Mouse (Mus musculus) urinary bladder, postnatal 25 days (tissue): ENCODE data around the gene N4bp2l2.
"Not testable (repeated sequence)": the region's sequence is repeated elsewhere in the genome, so short reads cannot be mapped to it uniquely, and the experiment has no call there.

Source experiments
- DNase-seq: peaks from one replicate; pipeline ENCODE4 v3.0.0; 2022; ENCODE audit warnings: low spot score

The N4bp2l2 gene

DNA sequence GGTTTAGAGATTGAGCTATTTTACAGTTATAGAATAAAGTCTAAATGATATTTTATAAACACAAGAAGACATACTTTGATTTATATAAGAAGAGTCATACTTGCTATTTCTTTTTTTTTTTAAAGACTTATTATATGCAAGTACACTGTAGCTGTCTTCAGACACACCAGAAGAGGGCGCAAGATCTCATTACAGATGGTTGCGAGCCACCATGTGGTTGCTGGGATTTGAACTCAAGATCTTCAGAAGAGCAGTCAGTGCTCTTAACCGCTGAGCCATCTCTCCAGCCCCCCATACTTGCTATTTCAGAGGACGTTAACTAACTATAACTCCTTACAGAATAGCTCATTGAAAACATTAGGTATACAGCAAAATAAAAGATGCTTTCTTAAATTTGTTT is 22.6 kb downstream of the N4bp2l2 start:
- not testable (repeated sequence) for DNase-seq

DNA sequence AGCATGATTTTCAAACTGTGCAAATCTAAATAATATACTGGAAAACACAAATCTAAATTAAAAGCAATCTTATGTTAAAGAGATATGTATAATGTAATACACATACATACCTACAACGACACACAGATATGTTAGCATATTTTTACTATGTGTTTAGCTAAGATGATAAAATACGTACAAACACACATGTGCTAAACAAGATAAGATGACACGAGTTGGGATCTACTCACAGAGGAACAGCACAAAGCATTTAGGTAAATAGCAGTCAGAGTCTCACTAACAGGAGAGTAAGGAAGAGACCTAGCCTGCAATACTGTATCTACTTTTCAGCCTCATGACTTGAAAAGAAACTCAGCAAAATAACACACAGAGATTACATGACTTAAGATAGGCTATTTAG is 24.5 kb downstream of the N4bp2l2 start:
- DNase-seq = no peak

DNA sequence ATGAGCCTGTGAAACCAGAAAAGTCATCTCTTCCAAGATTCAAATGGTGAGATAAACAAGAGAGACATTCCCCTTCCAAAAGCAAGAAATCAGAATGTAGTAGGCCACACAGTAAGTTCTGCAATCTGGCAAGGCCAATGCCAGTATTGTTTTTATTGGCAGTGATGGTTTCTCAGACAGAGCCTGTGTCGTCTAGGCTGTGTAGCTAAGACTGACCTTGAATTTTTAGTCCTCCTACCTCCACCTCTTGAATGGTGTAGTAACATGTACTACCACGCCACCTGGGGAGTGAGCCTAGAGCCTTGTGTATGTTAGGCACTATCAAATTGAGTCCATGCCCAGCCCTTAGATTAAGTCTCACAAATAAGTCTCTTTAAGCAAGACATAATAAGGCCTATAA is 36.3 kb downstream of the N4bp2l2 start:
- DNase-seq = no peak

DNA sequence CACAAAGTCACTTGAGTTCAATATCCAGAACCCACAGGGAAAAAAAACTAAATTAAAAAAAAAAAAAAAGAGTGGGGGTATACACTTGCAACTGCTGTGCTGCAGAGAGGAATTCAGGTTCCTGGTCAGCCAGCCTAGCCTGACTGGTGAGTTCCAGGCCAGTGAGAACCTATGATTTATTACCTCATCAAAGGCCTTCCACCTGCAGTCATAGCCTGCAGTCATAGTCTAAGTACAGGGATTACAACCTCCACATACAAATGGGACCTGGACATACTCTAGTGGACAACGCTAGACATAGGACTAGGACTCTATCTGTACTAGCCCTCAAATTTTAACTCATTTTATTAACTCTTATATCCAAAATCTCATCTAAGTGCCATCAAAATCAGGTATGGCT is 36.7 kb downstream of the N4bp2l2 start:
- no peak for DNase-seq

DNA sequence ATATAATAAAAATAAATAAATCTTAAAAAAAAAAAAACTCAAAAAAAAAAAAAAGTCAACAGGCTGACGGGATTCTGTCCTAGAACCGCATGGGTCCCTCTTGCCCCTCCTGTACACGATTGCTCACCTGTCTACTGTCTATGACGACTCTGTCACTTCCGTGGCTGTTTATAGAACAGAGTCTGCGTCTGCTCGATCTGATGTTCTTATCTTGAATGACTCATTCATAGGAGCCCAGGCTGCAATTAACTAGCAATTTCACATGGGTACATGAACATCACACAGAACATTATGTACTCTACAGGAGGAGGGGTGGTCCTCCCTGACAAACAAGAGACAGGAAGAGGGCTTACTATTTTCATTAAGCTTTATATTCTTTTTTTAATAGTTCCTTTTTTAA is 40.5 kb downstream of the N4bp2l2 start:
- DNase-seq = no peak

DNA sequence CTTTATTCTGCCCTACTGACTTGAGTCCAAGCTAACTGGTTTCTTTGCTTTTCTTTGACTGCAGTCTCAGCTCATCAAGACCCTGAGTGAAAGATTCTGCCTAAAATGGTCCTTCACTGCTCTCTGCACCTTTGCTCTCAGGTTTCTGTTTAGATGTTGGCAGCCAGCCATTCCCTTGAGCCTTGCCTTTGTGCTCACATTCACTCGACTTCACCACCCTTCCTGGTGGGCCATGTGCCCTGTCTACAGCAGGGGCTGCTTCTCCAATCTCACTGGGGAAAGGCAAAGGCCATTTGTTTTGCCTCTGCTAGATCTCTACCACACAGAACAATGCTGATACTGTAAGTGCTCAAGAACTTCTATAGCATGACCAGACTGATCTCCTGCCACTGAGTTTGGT is 43.2 kb downstream of the N4bp2l2 start:
- no peak for DNase-seq

DNA sequence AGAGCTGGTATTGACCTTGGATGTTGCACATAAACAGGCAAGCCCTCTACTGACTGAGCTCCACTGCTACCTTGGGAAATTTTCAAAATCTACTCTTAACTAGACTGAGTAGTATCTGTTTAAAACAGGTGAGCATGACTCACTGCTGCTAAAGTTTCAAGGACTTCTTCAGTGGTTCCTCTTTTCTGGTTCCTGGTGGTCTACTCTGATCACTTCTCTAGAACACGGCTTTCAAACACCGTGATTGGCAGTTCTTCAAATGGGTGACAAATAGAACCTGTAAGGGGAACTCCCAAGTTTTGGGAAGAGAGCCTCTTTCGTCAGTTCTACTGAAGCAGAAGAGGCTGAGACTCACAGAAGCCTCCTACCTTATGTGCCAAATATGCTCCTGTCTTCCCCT is 44.4 kb downstream of the N4bp2l2 start:
- no peak for DNase-seq

DNA sequence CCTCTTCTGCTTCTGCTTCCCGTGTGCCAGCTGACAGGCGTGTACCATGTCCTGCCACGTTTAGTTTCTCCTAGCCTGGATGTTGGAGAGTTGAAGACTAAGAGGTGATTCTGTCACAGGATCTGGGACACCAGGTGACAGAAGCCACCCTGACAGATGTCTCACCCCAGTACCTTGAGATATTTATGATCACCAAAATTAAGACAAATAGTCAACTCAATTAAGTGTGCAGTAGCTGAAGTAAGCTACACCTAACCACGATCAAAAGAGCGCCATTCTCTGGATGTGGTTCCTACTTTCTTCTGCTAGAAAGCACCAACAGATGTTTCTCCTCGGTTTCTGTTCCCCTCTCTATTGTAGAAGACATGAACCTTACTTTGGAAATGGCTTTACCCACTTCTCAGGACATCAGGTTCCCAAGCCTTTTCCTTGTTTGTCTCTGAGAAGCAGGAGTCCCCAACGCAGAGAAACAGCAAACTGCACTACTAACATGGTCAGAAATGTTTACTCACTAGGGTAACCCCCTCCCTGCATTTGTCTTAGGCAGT is 45.3 kb downstream of the N4bp2l2 start:
- no peak for DNase-seq

DNA sequence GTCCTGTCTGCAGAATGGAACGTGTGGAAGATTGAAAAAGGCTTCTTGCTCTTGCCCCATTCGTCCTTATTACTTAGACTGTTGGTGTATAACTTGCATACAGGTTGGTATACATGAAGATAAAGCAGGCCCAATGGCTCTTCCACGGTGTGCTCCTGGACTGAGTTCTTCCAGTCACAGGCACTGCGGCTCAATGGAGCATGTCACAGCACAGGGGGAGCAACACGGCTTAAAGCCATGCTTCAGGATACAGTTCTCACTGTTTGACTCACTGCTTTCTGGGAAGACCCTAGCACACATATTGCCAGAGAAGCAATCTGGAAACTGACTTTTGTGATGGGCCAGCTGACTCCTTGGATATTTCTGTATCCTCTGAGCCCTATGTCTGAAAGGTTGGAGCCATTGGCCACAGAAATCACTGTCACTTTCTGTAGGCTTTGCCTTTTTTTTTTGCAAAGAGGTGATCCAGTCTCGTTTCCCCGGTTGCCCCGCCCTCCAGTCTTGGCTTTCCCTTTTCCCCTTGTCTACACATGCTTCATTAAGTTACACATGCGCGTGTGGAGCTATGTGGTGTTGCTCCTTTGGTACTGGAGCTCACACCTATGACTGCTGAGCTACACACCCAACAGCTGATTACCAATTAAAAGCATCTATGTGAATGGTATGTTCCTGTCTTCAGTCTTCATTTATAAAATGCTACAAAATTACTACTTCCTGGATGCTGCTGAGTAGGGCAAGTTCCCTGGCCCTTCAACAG is 47.2 kb downstream of the N4bp2l2 start:
- DNase-seq = no peak

DNA sequence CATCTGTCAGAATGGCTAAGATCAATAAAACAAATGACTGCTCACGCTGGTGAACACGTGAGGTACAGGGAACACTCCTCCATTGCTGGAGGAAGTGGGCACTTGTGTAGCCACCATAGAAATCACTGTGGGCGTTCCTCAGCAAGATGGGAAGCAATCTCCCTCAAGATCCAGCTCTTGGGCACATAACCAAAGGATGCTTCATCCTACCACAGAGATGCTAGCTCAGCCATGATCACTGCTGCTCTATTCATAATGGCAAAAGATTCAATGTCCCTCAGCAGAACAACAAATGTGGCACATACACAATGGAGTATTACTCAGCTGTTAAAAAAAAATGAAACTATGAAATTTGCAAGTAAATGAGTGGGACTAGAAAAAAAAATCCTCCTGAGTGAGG is 49.3 kb downstream of the N4bp2l2 start:
- no peak for DNase-seq

DNA sequence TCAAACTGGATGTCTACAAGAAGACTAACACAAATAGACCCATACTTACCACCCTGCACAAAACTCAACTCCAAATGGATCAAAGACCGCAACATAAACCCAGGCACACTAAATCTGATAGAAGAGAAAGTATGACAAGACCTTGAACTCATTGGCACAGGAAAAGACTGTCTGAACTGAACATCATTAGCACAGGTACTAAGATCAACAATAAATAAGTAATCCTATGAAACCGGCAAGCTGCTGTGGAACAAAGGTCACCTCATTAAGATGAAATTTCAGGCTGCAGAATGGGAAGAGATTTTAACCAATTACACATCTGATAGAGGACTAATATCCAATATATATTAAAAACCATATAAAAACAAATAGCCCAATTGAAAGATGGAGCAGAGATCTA is 49.8 kb downstream of the N4bp2l2 start:
- DNase-seq = no peak

DNA sequence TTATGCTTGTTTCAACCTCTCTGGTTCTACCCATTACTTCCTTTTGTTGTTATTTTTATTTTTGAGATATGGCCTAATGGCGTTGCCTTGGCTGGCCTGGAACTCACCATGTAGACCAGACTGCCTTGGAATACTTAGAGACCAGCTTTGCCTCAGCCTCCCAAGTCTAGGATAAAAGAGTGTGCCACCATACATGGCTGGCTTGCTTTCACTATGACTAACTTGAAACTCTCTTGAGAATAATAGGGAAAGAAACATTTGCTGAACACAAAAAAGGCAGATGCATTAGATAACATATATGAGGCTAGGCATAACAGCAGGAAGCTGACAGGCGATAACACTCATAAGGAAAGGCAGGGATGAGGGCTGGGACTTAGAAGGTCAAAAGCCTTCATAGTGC is 51.9 kb downstream of the N4bp2l2 start:
- no peak for DNase-seq

DNA sequence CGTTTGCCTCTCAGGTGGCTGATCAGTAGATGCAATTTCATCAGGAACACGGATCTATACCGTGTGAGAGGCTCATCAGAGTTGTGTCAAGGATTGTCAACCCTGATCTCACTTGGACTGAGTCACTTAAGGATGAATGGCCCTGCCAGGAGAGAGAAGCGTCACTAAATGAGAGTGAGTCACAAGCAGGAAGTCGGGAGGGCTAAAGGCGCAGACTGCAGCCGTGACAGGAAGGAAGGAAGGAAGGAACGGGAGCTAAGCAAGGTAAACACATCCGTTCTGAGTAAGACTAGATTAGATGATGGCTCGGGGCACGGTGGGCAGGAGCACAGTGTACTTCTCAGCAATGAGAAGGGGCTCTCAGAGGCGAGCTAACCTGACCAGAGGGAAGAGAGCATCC is 54.3 kb downstream of the N4bp2l2 start:
- DNase-seq = no peak

DNA sequence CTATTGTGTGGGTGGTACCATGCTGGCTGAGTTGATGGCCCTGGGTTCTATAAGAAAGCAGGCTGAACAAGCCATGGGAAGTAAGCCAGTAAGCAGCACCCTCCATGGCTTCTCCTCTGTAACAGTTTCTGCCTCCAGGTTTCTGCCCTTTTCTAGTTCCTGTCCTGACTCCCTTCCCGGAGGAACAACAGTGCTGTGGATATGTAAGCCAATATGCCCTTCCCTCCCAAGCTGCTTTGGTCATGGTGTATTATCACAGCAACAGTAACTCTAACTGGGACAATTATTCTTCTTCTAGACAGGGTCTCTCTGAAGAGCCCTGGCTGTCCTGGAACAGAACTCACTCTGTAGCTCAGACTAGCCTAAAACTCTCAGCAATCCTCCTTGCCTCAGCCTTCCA is 54.8 kb downstream of the N4bp2l2 start:
- no peak for DNase-seq

DNA sequence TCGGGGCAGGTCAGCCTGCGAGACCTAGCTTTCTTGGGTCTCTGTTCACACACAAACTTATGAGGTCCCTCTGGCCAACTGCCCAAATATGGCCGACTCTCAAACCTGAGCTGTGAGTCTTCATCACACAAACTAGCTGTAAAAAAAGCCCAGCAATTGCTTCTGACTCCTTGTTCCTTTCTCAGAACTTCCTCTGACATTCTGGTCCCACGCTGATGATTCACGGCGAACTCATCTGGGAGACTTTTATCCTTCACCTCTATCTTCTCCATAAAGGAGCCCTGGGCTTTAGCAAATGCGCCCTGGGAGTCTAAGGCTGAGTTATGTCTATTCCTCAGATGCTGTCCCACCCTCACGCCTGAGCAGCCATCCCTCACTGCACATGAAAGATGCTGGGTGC is 58.4 kb downstream of the N4bp2l2 start:
- DNase-seq = no peak

DNA sequence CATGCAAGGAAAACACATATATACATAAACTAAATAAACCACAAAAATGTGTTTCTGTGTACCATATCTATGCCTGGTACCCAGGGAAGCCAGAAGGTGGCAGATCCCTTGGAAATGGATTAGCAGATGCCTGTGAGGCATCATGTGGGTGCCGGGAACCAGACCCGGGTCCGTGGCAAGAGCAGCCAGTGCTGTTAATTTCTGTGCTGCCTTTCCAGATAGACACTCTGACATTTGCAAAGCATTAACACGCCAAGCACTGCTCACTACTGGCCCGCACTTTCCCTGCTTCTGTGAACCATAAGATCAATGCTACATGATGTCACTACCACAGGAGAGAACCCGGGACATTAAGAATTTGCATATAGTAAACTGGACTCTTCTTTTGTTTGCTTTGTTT is 59.9 kb downstream of the N4bp2l2 start:
- DNase-seq = no peak

DNA sequence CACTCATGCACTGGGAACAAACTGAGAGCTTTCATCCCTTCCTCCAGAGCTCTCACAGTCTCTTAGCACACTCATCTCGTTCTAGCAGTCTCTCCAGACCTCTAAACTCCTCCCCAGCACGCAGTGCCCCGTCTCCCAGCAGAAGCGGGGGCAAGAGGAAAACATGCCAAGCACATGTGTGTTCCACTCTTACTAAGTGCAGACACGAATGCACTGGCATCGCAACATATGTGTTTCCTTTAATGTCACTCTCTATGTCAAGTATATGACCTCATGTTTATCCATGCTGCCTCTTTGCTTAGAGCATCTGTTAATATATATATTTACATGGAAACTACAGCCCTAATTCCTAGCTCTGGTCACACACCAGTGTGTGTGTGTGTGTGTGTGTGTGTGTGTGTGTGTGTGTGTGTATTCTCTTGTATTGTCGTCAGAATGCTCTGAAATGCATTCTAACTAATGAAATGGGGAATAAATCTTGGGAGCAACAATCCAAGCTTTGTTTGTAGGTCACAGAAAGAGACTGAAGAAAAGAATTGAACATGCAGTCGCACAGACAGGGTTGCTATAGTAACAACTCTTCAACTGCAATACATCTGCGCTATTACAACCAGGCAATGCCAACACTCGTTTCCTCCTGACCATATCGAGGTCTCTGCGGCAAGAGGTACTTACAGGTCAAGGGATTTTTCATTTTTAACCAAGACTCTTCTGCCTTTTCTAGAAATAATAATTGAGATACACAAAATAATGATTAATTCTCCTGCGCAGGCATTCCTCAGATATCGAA is 64.3 kb downstream of the N4bp2l2 start:
- no peak for DNase-seq

DNA sequence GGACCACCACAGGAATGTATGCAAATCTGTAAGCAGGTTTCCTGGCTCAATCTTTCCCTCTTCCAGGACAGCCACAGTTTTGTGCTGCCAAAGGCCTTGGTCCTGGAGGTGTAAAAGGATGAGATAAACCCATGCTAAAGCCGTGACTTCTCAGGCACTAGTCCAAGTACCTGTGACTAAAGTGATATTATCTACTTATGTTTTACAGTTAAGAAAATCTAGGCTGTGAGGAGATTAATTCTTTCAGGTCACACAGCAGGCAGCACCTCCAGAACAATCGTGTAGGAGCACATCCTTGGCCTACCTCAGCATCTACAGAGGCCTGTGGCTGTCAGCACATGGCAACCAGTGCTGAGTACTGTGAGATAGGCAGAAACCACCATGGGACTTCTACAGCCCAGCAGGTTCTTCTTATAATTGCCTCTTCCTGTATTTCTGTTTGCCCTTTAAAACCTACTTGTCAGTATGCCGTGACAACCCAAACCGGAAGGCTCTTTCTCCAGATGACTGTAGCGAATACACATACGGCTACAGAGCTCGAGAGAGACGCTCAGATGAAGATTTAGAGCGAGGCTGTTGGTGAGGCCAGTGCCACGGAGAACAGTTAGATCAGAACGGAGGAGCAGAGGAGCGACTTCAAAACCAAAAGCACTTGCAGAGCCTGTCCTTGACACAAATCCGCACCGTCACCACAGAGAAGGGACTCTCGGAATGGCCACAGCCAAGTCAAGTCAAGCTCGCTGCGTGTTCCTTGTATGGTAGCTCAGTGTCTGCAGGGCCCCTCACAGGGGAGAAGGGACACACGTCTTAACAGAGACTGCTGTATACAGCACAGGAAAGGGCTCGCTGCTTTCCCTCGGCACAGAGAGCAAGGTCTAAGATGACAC is 65.2 kb downstream of the N4bp2l2 start:
- DNase-seq = no peak

DNA sequence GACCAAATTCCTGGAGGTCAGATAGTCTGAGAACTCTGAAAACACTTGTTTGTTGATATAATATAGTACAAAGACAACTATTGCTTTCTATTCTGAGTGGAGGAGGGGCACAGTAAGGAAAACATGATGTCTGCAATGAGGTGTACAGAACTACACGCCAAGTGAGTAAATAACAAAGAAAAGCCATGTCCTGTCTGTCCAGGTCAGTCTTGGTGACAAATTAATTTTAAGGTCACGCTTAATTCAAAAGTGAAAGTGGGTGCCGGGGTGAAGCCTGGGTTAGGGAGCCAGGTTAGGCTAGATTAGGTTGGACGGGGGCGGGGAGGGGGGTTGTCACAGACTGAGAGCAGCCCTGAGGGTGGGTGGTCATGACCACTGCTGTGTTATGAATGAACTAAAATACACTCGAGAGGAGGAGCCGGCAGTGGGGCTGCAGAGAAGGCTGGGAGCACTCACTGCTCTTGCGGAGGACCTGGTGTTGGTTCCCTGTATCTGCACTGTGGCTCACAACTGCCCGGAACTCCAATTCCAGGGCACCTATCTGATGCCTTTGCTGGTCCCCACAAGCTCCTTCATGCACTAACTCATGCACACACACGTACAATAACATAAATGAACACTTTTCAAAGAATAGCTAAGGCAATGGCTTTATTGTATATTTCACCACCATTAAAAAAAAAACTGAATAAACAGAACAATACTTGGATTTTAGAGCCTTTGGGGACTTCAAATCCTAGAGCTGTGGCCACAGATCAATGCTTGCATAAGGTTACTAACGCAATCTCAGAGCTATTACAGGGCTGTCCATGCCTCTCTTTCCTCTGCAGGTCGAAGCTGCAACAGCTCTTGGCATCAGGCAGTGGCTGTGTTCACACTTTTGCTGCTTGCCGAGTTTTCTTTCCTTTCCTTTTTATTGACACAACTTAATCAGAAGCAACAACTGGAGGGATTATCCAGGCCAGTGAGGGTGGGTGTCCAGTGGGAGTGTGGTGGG is 66.4 kb downstream of the N4bp2l2 start:
- DNase-seq = no peak

DNA sequence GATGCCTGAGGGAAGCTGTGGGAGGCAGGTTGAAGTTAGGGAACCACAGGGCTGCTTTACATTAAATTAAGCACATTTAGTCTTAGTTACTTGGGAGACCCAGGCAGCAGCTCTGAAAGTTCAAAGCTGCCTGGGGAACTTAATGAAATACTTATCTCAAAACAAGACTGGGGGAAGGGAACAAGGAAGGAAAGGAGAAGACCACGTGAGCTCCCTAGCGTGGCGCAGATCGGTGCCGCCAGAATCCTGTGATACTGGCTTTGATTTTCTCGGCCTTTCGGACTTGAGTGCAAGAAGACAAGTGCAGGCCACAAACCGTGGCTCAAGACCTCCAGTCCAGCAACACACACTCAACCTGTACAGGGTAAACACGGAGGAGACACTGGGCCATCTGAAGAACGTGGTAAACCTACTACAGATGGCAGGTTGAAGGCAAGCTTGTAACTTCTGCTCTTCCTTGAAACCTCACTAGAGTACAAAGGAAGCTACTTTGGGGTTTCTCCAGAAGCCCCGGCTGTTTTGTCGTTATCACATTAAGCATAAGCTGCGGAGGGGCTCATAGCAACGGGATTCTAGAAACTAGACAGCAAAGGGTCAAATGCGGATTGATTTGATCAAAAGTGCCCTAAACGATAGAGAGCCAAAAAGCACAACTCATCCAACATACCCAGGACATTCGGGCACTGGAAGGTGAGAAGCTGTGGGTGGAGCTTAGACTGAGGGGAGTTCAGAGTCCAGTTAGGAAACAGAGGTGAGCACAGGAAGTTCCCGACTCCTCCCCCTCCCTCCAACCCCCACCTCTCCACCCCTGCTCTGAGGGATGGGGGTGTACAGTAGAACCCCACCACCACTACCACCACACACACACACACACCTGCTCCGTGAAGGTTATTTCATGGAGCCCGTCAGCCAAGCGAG is 67.5 kb downstream of the N4bp2l2 start:
- DNase-seq = no peak
